Mouse (Mus musculus) neural tube, embryonic 14.5 days (tissue): ENCODE measurements around the gene Arhgef26. TPM values are rescaled to one million over a fixed set of nuclear protein-coding genes. Genes with fewer than 3 reads are reported as not detected.

Source experiments
- ATAC-seq: fragments of 200-750 bp; cut with Nextera tagmentation; 2 replicates; pipeline ENCODE4 v1.8.0; 2017; ENCODE audit warnings: low read depth, mild to moderate bottlenecking, moderate TSS enrichment, moderate library complexity
- H3K27ac ChIP-seq: fragments of 300-500 bp; sonication (generic); 2 replicates; pipeline ENCODE4 v1.5.1; 2014; ENCODE audit warnings: low read depth, mild to moderate bottlenecking, control low read depth, low read length, moderate library complexity, mixed read lengths
- H3K27me3 ChIP-seq: fragments of 300-500 bp; sonication (generic); 2 replicates; pipeline ENCODE4 v1.6.1; 2014; ENCODE audit warnings: low read length; ENCODE audit not compliant: control insufficient read depth, insufficient read depth
- H3K36me3 ChIP-seq: fragments of 300-500 bp; sonication (generic); 2 replicates; pipeline ENCODE4 v1.6.1; 2014; ENCODE audit warnings: low read length, mixed read lengths; ENCODE audit not compliant: control insufficient read depth, insufficient read depth
- H3K4me1 ChIP-seq: fragments of 300-500 bp; sonication (generic); 2 replicates; pipeline ENCODE4 v1.6.1; 2014; ENCODE audit warnings: low read length; ENCODE audit not compliant: control insufficient read depth, insufficient read depth
- H3K4me2 ChIP-seq: fragments of 300-500 bp; sonication (generic); 2 replicates; pipeline ENCODE4 v1.6.1; 2014; ENCODE audit warnings: mild to moderate bottlenecking, low read depth, low read length, control low read depth
- H3K4me3 ChIP-seq: fragments of 300-500 bp; sonication (generic); 2 replicates; pipeline ENCODE4 v1.5.1; 2014; ENCODE audit warnings: low read depth, low read length, control low read depth, mixed read lengths
- H3K9ac ChIP-seq: fragments of 300-500 bp; sonication (generic); replicated peaks from 2 replicates; pipeline ENCODE4 v1.6.1; 2014; ENCODE audit warnings: low read depth, mild to moderate bottlenecking, control low read depth, low read length, mixed read lengths
- H3K9me3 ChIP-seq: fragments of 300-500 bp; sonication (generic); 2 replicates; pipeline ENCODE4 v1.6.1; 2016; ENCODE audit warnings: low read length; ENCODE audit not compliant: control insufficient read depth
- WGBS: fragments of 180-500 bp; shearing (Covaris S2); extraction: QIAGEN DNeasy Blood & Tissue Kit; methylation state at CpG from one replicate; pipeline ENCODE4 v1.1.7; 2014; 5-methylcytosine and 5-hydroxymethylcytosine counted together
- polyA plus RNA-seq: library from polyadenylated mRNA; unstranded; fragments of >200 nt; fragmentation: Nextera tagmentation; extraction: Ambion mirVana; gene quantifications from 2 replicates; pipeline ENCODE4 v1.2.1, GENCODE M21; 2014

Gene Arhgef26
- polyA plus RNA-seq, 1 experiment from 2014 or later: 11.7 TPM

- H3K4me3 ChIP-seq: no peak overlapping the region
- 92% methylated on average over 12 of the region's 12 CpGs for WGBS
These were observed 61.9 kb downstream of the Arhgef26 start for GRCm38 (mm10) chr3:62399826-62400746.

GRCm38 (mm10) chr3:62402466-62402865 lies 64.3 kb downstream of the Arhgef26 start:
- Histone ChIP-seq H3K36me3 (no peaks in the 10 kb centered on the region), H3K4me2 (no peak overlapping the region), H3K4me1 (no peaks in the 10 kb centered on the region), H3K27me3 (no peaks in the 10 kb centered on the region), H3K4me3 (no peak overlapping the region), H3K9ac (no peak overlapping the region), H3K9me3 (no peaks in the 10 kb centered on the region), H3K27ac (no peak overlapping the region)
- ATAC-seq: no peak
- WGBS: 97% methylated on average over 2 of the region's 2 CpGs

More at GRCm38 (mm10) chr3:62399826-62400746, 61.9 kb downstream of the Arhgef26 start:
- H3K36me3 ChIP-seq: no peaks in the 10 kb centered on the region
- H3K4me2 ChIP-seq: no peak overlapping the region
- ATAC-seq: 0 out of 2 replicates have a peak, but pooled peaks have one; percentile 23
- no peak overlapping the region for H3K27ac ChIP-seq
- no peak overlapping the region for H3K9ac ChIP-seq
- H3K4me1 ChIP-seq: no peaks in the 10 kb centered on the region; the same call in 1 of the 2 replicates
- no peaks in the 10 kb centered on the region for H3K27me3 ChIP-seq
- no peaks in the 10 kb centered on the region for H3K9me3 ChIP-seq

GRCm38 (mm10) chr3:62404477-62405246 lies 66.5 kb downstream of the Arhgef26 start:
- Histone ChIP-seq H3K27me3 (no peaks in the 10 kb centered on the region), H3K4me1 (no peaks in the 10 kb centered on the region), H3K36me3 (no peaks in the 10 kb centered on the region), H3K4me3 (no peak overlapping the region), H3K9ac (no peak overlapping the region), H3K9me3 (no peaks in the 10 kb centered on the region), H3K27ac (no peak overlapping the region), H3K4me2 (no peak overlapping the region)
- WGBS: 77% methylated on average over 7 of the region's 7 CpGs
- no peak for ATAC-seq

- H3K9me3 ChIP-seq: no peaks in the 10 kb centered on the region
- ATAC-seq: peak; percentile 47; the same call in 1 of the 2 replicates
- H3K4me1 ChIP-seq: no peaks in the 10 kb centered on the region
- no peak overlapping the region for H3K4me2 ChIP-seq
- H3K4me3 ChIP-seq: no peak overlapping the region
- no peaks in the 10 kb centered on the region for H3K36me3 ChIP-seq
- 8% methylated on average over 8 of the region's 8 CpGs for WGBS
- no peak overlapping the region for H3K27ac ChIP-seq
- no peaks in the 10 kb centered on the region for H3K27me3 ChIP-seq
- no peak overlapping the region for H3K9ac ChIP-seq
These were observed 71.5 kb downstream of the Arhgef26 start for GRCm38 (mm10) chr3:62409555-62410182.

- no peaks in the 10 kb centered on the region for H3K27me3 ChIP-seq
- no peaks in the 10 kb centered on the region for H3K4me1 ChIP-seq
- H3K9ac ChIP-seq: no peak overlapping the region
- H3K4me3 ChIP-seq: no peak overlapping the region
- H3K36me3 ChIP-seq: no peaks in the 10 kb centered on the region
- H3K4me2 ChIP-seq: no peak overlapping the region
- no peak overlapping the region for H3K27ac ChIP-seq
- no peaks in the 10 kb centered on the region for H3K9me3 ChIP-seq
- ATAC-seq: no peak
- 49% methylated on average over 4 of the region's 4 CpGs for WGBS
These were observed 72.3 kb downstream of the Arhgef26 start for GRCm38 (mm10) chr3:62410491-62410890.

GRCm38 (mm10) chr3:62412704-62413103 lies 74.6 kb downstream of the Arhgef26 start:
- no peaks in the 10 kb centered on the region for H3K27me3 ChIP-seq
- no peak for ATAC-seq

GRCm38 (mm10) chr3:62414926-62415325 lies 76.8 kb downstream of the Arhgef26 start:
- H3K36me3 ChIP-seq: no peaks in the 10 kb centered on the region
- no peak overlapping the region for H3K4me3 ChIP-seq
- no peak for ATAC-seq
- WGBS: 96% methylated on average over 4 of the region's 4 CpGs
- no peak overlapping the region for H3K4me2 ChIP-seq
- H3K4me1 ChIP-seq: no peaks in the 10 kb centered on the region
- no peaks in the 10 kb centered on the region for H3K9me3 ChIP-seq
- no peaks in the 10 kb centered on the region for H3K27me3 ChIP-seq
- no peak overlapping the region for H3K9ac ChIP-seq
- H3K27ac ChIP-seq: no peak overlapping the region

More at GRCm38 (mm10) chr3:62412704-62413103, 74.6 kb downstream of the Arhgef26 start:
- no peak overlapping the region for H3K27ac ChIP-seq
- no peaks in the 10 kb centered on the region for H3K4me1 ChIP-seq
- no peak overlapping the region for H3K4me3 ChIP-seq
- no peak overlapping the region for H3K4me2 ChIP-seq
- 76% methylated on average over 7 of the region's 7 CpGs for WGBS
- H3K36me3 ChIP-seq: no peaks in the 10 kb centered on the region
- H3K9ac ChIP-seq: no peak overlapping the region
- no peaks in the 10 kb centered on the region for H3K9me3 ChIP-seq

- 85% methylated on average over 6 of the region's 6 CpGs for WGBS
These were observed 79.3 kb downstream of the Arhgef26 start for GRCm38 (mm10) chr3:62417458-62417857.

More at GRCm38 (mm10) chr3:62417458-62417857, 79.3 kb downstream of the Arhgef26 start:
- Histone ChIP-seq H3K27ac (no peak overlapping the region), H3K9me3 (no peaks in the 10 kb centered on the region), H3K4me1 (no peaks in the 10 kb centered on the region), H3K36me3 (no peaks in the 10 kb centered on the region), H3K27me3 (no peaks in the 10 kb centered on the region), H3K4me3 (no peak overlapping the region), H3K9ac (no peak overlapping the region), H3K4me2 (no peak overlapping the region)
- no peak for ATAC-seq
